Mouse (Mus musculus) retina, adult 2 months (tissue): ENCODE results near the gene Olfr150.
"Not testable (repeated sequence)": the region's sequence is repeated elsewhere in the genome, so short reads cannot be mapped to it uniquely, and the experiment has no call there.

Source experiments
- DNase-seq: peaks from one replicate; pipeline ENCODE4 v3.0.0-alpha.2; 2012; ENCODE audit warnings: low read depth, low spot score

The Olfr150 gene

GRCm38 (mm10) chr9:39730678-39731077 is at the start of gene Olfr150:
Gene Olfr150, plus strand, starts transcription at chr9:39730978.
- DNase-seq, result no peak

- DNase-seq, result not testable (repeated sequence)
Observed at GRCm38 (mm10) chr9:39701123-39701522, 29.7 kb upstream of the Olfr150 start.

- DNase-seq, result no peak
Observed at GRCm38 (mm10) chr9:39707017-39707416, 23.8 kb upstream of the Olfr150 start, which contains the start of gene Olfr149. Gene Olfr149, minus strand, starts transcription at chr9:39707117.

- no peak for DNase-seq
Observed at GRCm38 (mm10) chr9:39708958-39709357, 21.8 kb upstream of the Olfr150 start.

GRCm38 (mm10) chr9:39711053-39711452 is 19.7 kb upstream of the Olfr150 start, which contains the start of gene Olfr965:
Gene Olfr965, plus strand, starts transcription at chr9:39711353.
- no peak for DNase-seq

- DNase-seq, result no peak
Observed at GRCm38 (mm10) chr9:39740741-39741140, 10.0 kb downstream of the Olfr150 start.

GRCm38 (mm10) chr9:39745949-39746348 is 15.2 kb downstream of the Olfr150 start, which contains the start of gene Olfr967:
Gene Olfr967, plus strand, starts transcription at chr9:39746249.
- no peak for DNase-seq

- no peak for DNase-seq
Observed at GRCm38 (mm10) chr9:39746428-39746827, 15.7 kb downstream of the Olfr150 start.

GRCm38 (mm10) chr9:39783153-39783552 is 52.4 kb downstream of the Olfr150 start, which contains the start of gene Olfr968:
Gene Olfr968, minus strand, starts transcription at chr9:39783253.
- no peak for DNase-seq
